Mouse (Mus musculus) cerebellum, adult 2 months (tissue): Measurements from ENCODE around the gene Dmbt1.

Experiments
- CTCF ChIP-seq: fragments of 200-500 bp; IDR thresholded peaks from 2 replicates; pipeline ENCODE4 v1.5.1; 2011; ENCODE audit warnings: low read depth, mild to moderate bottlenecking, control low read depth, low read length, moderate library complexity, borderline replicate concordance; ENCODE audit not compliant: insufficient read depth
- POLR2A ChIP-seq: fragments of 200-500 bp; IDR thresholded peaks from 2 replicates; pipeline ENCODE4 v1.6.1; 2011; ENCODE audit warnings: low read length, control low read depth, borderline replicate concordance; ENCODE audit not compliant: insufficient read depth

DNA sequence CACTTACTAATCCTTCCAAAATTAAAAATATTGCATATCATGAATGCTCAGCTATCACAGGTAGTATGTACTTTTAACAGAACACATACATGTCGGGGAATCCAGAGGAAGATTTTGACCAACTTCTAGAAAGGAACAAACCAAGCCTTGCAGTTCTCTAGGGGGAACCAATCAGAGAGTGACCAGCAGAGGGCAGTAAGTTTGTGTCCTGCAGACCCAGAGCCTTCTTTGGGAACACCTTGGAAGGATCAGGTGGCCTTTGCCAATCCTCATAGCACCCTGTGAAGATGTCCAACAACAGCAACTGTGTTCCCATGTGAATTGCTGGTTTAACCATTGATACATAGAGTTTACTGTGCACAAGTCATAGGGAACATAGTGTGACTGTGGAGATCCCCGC lies 30.7 kb downstream of the Dmbt1 start:
- no peak for TF ChIP-seq CTCF
- TF ChIP-seq POLR2A = no peak
